Mouse (Mus musculus): ENCODE data around the gene Dnajb13. TPM values are rescaled to one million over a fixed set of nuclear protein-coding genes. Genes with fewer than 3 reads are reported as not detected.

Gene Dnajb13
- total and polyA plus RNA-seq, 2 experiments from 2014 or later: 3.2 to 4.3 TPM

- Histone ChIP-seq H3K9me3 (ENCODE audit: low read length) (no peaks in the 10 kb centered on the region), H3K4me1 (ENCODE audit: insufficient read depth, low read length) (peaks cover 12% of the 10 kb centered on the region; the same call in 1 of the 2 replicates), H3K4me2 (ENCODE audit: low read depth, low read length, poor library complexity, severe bottlenecking) (peak overlapping the region; percentile 13), H3K36me3 (ENCODE audit: insufficient read depth, low read length) (0 out of 2 replicates have a peak, but pooled peaks cover 3% of the 10 kb centered on the region), H3K9ac (replicated peaks; ENCODE audit: low read length, poor library complexity, severe bottlenecking) (no peak overlapping the region; the same call in 1 of the 2 replicates), H3K4me3 (ENCODE audit: low read depth, low read length) (no peak overlapping the region), H3K27me3 (ENCODE audit: insufficient read depth, low read length) (no peaks in the 10 kb centered on the region), H3K27ac (ENCODE audit: low read depth, low read length) (peak overlapping the region; percentile 89)
- DNase-seq (ENCODE audit: low spot score) (peak; percentile 93), ATAC-seq (ENCODE audit: low FRiP score) (peak; percentile 90)
- peak; percentile 31 for TF ChIP-seq CTCF (IDR thresholded peaks at IDR 0.05)
- WGBS: 24% methylated on average over 11 of the region's 11 CpGs
Measured at GRCm38 (mm10) chr7:100495581-100496251, 19.0 kb downstream of the Dnajb13 start.

- ATAC-seq (ENCODE audit: low FRiP score): no peak; the same call in 1 of the 2 replicates
- Histone ChIP-seq H3K36me3 (ENCODE audit: insufficient read depth, low read length) (0 out of 2 replicates have a peak, but pooled peaks cover 3% of the 10 kb centered on the region), H3K4me1 (ENCODE audit: insufficient read depth, low read length) (peaks cover 12% of the 10 kb centered on the region; the same call in 1 of the 2 replicates), H3K27ac (ENCODE audit: low read depth, low read length) (peak overlapping the region; percentile 89), H3K9me3 (ENCODE audit: low read length) (no peaks in the 10 kb centered on the region), H3K9ac (replicated peaks; ENCODE audit: low read length, poor library complexity, severe bottlenecking) (no peak overlapping the region), H3K4me3 (ENCODE audit: low read depth, low read length) (no peak overlapping the region), H3K4me2 (ENCODE audit: low read depth, low read length, poor library complexity, severe bottlenecking) (peak overlapping the region; percentile 13), H3K27me3 (ENCODE audit: insufficient read depth, low read length) (no peaks in the 10 kb centered on the region)
- no peak for DNase-seq (ENCODE audit: low spot score)
- 35% methylated on average over 8 of the region's 8 CpGs for WGBS
- TF ChIP-seq CTCF (IDR thresholded peaks at IDR 0.05): no peak
Measured at GRCm38 (mm10) chr7:100495042-100495441, 19.7 kb downstream of the Dnajb13 start.

GRCm38 (mm10) chr7:100494415-100494831, 20.3 kb downstream of the Dnajb13 start:
- Histone ChIP-seq H3K27me3 (ENCODE audit: insufficient read depth, low read length) (no peaks in the 10 kb centered on the region), H3K27ac (ENCODE audit: low read depth, low read length) (0 out of 2 replicates have a peak overlapping the region, but pooled peaks have one; percentile 18), H3K4me3 (ENCODE audit: low read depth, low read length) (no peak overlapping the region), H3K9me3 (ENCODE audit: low read length) (no peaks in the 10 kb centered on the region), H3K4me2 (ENCODE audit: low read depth, low read length, poor library complexity, severe bottlenecking) (peak overlapping the region; percentile 58; the same call in 1 of the 2 replicates), H3K9ac (replicated peaks; ENCODE audit: low read length, poor library complexity, severe bottlenecking) (no peak overlapping the region), H3K36me3 (ENCODE audit: insufficient read depth, low read length) (0 out of 2 replicates have a peak, but pooled peaks cover 3% of the 10 kb centered on the region), H3K4me1 (ENCODE audit: insufficient read depth, low read length) (peaks cover 12% of the 10 kb centered on the region; the same call in 1 of the 2 replicates)
- DNase-seq (ENCODE audit: low spot score) (no peak), ATAC-seq (ENCODE audit: low FRiP score) (no peak)
- no peak for TF ChIP-seq CTCF (IDR thresholded peaks at IDR 0.05)
- WGBS: 88% methylated on average over 7 of the region's 7 CpGs

- Histone ChIP-seq H3K4me3 (ENCODE audit: low read depth, low read length) (peak overlapping the region; percentile 34), H3K4me2 (ENCODE audit: low read depth, low read length, poor library complexity, severe bottlenecking) (peak overlapping the region; percentile 58), H3K36me3 (ENCODE audit: insufficient read depth, low read length) (0 out of 2 replicates have a peak, but pooled peaks cover 3% of the 10 kb centered on the region), H3K27ac (ENCODE audit: low read depth, low read length) (peak overlapping the region; percentile 18; the same call in 1 of the 2 replicates), H3K9me3 (ENCODE audit: low read length) (no peaks in the 10 kb centered on the region), H3K27me3 (ENCODE audit: insufficient read depth, low read length) (no peaks in the 10 kb centered on the region), H3K9ac (replicated peaks; ENCODE audit: low read length, poor library complexity, severe bottlenecking) (no peak overlapping the region), H3K4me1 (ENCODE audit: insufficient read depth, low read length) (peaks cover 12% of the 10 kb centered on the region; the same call in 1 of the 2 replicates)
- 40% methylated on average over 19 of the region's 19 CpGs for WGBS
- peak; percentile 71 for DNase-seq (ENCODE audit: low spot score)
- no peak for TF ChIP-seq CTCF (IDR thresholded peaks at IDR 0.05)
- ATAC-seq (ENCODE audit: low FRiP score): no peak
Measured at GRCm38 (mm10) chr7:100493484-100494414, 21.0 kb downstream of the Dnajb13 start.

GRCm38 (mm10) chr7:100493117-100493483, 21.7 kb downstream of the Dnajb13 start, which contains the start of gene Ucp2:
Ucp2 (plus strand) TSS chr7:100493337.
- Histone ChIP-seq H3K4me1 (ENCODE audit: insufficient read depth, low read length) (peaks cover 12% of the 10 kb centered on the region; the same call in 1 of the 2 replicates), H3K27me3 (ENCODE audit: insufficient read depth, low read length) (no peaks in the 10 kb centered on the region), H3K4me3 (ENCODE audit: low read depth, low read length) (peak within 1 kb of the TSS; percentile 34), H3K9me3 (ENCODE audit: low read length) (no peaks in the 10 kb centered on the region), H3K4me2 (ENCODE audit: low read depth, low read length, poor library complexity, severe bottlenecking) (peak within 1 kb of the TSS; percentile 58), H3K9ac (replicated peaks; ENCODE audit: low read length, poor library complexity, severe bottlenecking) (peak within 1 kb of the TSS; percentile 37; the same call in 1 of the 2 replicates), H3K27ac (ENCODE audit: low read depth, low read length) (peak within 1 kb of the TSS; percentile 18; the same call in 1 of the 2 replicates), H3K36me3 (ENCODE audit: insufficient read depth, low read length) (0 out of 2 replicates have a peak, but pooled peaks cover 3% of the 10 kb centered on the region)
- DNase-seq (ENCODE audit: low spot score) (peak; percentile 58), ATAC-seq (ENCODE audit: low FRiP score) (no peak)
- WGBS: 1% methylated on average over 26 of the region's 27 CpGs
- no peak for TF ChIP-seq CTCF (IDR thresholded peaks at IDR 0.05)

Measured in midbrain, postnatal 0 days (tissue).